Mouse (Mus musculus) T-helper 17 cell (primary cell): ENCODE measurements around the gene Rhbdl1.

Experiments
- in situ Hi-C, 2 experiments: fragments of 300-600 bp; cut with MboI, MseI; formaldehyde crosslinking; loops; 1 replicate in 1 of 2; 2 replicates in 1 of 2; pipeline ENCODE4 v1.15.1; 2025; ENCODE audit warnings: high pct_unique_total_duplicates in 2 of 2

Gene Rhbdl1

DNA sequence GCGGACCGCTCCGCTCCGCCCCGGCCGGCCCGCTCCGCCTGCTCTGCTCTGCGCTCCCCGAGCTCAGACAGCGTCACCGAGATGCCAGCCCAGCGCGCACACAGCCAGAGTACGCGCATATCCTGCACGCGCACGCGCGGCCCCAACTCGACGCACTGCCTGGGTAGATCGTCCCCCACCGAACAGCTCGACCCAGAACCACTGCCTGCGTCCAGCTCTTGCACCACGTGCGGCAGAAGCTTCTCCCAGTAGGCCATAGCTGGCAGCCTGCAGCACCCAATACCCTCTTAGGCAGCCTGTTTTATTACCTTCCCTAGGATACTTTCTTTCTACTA is at the start of gene Rhbdl1:
Gene Rhbdl1, minus strand, starts transcription at position 220 of the 335 bp plus-strand sequence.
- in situ Hi-C loops: no loop called here

DNA sequence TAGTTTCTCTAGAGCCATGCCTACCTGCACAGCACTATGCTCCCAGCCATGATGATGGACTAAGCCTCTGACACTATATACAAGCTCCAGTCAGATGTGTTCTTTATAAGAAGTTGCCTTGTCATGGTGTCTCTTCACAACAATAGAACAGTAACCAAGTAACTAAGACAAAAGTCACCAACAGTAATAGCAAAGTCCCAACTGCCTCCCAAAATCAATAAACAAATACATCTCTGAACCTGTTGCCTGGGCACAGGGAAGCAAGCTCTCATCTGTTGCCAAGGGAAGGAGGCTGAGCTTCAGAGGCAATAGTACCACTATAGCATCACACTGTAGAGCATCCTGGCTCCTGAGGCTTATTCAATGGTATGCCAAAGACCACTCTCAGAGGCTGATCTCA is 49.7 kb upstream of the Rhbdl1 start:
- in situ Hi-C loops: no loop called here

DNA sequence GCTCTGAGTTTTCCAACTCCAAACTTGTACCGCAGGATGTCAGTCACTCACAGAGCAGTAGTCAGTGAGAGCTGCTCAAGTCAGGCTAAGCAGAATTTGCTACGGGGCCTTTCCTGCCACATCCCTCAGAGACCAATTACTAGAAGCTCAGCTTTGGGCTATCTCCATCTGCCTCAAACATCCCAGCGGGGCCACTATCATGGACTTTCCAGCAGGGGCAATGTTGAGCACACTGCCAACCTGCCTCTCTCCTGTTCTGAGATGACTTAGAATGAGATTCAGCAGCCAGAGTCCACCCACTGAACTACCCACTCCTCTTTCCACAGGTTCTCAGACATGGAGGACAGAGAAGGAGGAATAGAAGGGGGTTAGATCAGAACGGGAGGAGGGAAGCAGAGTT is 48.5 kb upstream of the Rhbdl1 start:
- in situ Hi-C loops: no loop called here

DNA sequence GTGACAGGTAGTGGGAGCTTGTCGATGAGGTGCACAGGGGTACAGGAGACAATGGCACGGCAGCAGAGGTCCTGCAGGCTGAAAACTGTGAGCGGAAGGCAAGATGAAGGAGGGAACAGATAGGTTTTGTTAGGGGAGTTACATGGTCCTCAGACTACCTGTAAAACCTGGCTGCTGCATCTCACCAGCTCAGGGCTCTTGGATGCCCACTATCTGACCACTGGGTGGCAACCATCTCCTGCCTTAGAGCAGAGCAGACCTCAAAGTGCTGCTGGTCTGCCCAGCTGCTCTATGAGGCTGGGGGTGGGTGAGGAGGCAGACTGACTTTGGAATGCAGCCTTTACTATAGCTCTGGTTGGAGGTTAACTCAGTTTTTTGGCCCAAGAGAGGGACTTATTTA is 46.7 kb upstream of the Rhbdl1 start:
- in situ Hi-C loops: no loop called here

DNA sequence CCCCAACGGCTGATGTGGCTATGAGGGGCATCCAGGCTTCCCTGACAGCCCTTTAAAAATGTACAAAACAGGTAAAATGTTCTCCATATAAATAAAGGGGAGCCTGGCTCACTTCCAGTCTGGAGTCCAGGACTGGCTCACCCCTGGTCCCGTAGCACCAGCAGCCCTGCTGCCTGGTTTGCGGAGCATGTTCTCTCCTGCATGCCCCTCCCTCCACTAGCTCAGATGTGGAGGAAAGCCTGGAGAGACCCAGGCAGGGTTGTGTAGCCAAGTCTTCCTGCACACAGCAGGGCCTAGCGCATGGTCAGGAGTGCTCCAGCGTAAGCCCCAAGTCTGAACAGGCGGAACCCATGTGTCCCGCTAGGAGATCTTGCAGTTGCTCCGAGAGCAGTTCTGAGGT is 46.2 kb upstream of the Rhbdl1 start:
- in situ Hi-C loops: no loop called here

DNA sequence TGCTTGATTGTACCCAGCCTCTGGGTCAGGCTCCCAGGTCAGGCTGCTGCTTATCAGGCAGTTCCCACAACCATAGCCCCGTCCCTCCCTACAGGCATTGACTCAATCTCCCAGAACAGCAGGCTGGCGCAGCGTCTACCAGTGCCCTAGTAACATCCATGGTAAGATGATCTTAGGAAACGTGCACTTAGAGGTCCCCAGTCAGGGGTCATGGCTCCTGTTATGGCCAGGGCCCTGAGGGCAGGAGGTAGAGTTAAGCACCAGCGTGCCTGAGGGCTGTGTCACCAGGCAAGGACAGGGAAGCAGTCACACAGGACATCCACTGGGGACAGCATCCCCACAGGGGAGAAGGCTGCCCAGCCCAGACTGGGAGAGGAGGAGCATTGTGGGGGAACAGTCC is 45.2 kb upstream of the Rhbdl1 start:
- in situ Hi-C loops: no loop called here

DNA sequence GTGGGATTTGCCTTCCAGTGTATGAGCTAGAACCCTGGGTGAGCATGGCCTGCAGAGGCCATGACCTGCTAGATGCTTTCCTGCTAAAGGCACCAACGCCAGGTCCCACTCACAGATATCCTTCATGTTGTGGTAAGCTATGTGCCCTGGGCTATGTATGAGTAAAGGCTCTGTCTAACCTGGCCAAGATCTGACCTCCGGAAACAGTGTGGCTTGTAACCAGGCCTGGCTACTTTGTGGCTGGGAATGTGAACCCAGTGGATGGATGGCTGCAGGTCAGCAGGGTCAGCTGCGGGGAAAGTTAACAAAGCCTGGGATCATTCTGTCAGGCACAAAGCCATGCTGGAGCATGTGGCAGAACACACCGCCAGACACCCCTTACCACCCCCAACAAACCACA is 44.6 kb upstream of the Rhbdl1 start:
- in situ Hi-C loops: no loop called here

DNA sequence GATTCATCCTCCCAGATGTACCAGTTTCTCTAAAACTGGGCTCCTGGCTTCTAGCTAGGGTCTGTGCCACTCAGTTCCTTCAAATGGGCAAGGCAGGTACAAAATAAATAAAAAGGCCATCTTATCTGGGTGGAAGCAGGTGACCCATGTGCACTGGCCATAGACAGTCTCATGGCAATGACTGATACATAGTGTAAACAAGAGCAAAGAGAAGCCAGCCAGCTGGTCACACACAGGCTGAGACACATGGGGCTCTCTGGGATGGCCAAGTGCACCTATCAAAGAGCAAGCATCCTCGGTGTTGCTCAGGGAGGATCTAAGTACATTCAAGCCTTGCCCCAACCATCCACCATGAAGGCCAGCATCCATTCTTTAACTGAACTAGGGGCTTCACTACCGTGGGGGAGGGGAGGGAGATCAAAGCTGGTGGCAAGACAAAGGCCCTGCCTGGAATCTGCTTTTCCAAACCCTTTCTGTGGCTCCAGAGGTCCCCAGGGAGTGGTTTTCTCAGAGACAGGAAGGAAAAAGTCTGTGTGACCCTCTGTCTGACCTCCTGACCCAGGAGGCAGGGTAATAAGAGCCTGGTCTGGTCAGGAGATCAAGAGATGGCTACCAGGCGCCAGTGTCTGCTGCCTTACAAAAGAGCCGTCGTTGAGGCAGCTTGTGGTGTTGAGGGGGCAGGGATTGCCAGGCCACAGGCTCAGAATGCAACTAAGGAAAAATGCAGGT is 44.0 kb upstream of the Rhbdl1 start:
- in situ Hi-C loops: no loop called here

DNA sequence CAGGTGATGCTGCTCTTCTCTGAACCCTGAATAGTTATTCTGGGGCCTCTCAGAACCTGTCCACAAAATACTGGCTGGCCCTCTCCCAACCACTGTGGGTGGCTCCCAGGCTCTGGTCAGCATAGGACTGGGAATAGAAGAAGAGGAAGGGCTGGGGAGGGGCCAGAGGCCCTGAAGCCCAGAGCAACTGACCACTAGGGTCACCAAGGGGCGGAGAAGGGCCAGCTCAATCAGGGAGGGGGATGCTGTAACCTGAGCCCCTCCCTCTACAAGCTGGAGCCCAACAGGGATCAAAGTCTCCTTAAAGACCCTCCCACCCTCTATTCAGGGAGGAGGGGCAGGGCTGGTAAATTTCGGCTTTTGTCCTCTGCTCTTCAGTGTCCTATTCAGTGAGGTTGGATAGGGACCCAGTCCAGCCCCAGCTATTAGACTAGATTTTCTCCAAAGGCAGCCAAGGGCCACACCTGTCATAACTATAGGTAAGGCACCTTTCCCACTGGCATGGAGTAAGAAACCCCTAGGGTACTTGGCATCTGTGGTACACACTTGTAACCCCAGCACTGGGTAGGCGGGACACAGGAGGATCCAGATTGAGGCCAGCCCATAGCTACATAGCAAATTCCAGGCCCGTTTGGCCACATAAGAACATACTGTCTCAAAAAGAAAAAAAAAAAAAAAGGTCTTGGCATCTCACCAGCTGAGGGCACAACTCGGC is 43.3 kb upstream of the Rhbdl1 start, which contains the start of gene Wfikkn1:
Gene Wfikkn1, minus strand, starts transcription at position 663 of the 715 bp plus-strand sequence.
- in situ Hi-C loops: no loop called here

DNA sequence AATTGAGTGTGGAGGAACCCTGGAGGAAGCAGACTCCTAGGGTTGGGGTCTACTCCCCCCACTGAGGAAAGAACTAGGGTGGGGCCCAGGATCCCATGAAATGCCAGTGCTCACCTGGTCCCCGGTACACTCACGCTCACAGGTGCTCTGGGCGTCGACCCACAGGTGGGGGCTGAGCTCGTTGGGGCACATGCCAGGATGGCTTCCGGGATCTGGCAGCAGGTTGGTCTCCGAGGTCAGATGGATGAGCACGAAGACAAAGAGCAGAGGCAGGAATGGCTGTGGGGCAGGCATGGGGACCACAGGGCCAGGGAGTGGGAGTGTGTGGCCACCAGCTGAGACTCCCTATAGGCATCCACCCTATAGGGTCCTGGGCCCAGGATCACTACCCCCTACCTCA is 42.7 kb upstream of the Rhbdl1 start:
- in situ Hi-C loops: no loop called here

DNA sequence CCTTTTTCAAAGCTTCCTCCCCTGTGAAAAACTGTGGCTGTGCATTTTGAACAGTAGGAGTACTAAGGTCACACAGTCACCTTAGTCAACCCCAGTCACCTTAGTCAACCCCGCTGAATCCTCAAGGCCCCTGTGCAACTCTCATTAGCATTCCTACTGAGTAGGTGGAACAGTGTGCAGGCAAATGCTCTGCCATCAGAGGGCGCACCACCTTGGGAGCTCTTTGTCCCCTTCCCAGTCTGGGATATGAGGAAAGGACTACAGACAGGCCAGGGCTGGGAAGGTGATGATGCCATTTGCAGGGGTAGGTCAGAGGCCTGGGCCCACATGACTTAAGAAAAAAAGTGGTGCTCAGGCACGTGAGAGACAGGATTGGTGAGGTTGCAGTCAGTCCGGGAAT is 42.2 kb upstream of the Rhbdl1 start:
- in situ Hi-C loops: no loop called here

DNA sequence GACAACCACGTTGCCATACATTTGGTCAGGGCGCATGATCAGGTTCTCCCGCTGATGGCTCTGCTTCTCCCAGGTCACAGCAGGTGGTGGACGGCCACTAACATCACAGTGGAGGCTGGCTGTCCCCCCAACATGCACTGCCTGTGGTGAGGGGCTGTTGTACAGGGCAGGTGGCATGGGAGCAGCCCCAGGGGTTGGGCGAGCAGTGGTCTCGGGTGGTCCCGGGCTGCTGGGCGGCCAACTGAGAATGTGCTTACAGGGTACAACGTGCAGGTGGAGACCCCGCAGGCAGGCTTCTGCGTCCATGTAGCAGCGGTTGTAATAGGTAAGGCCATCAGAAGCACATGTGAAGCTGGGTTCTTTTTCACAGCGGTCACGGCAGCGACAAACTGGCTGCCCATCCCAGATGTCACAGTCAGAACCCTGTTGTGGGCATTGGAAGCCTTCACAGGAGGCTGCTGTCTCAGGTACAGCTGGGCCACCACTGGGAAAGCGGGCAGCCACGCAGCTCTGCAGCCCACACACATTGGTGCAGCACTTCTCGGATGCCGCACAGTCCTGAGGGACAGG is 41.6 kb upstream of the Rhbdl1 start:
- in situ Hi-C loops: no loop called here

DNA sequence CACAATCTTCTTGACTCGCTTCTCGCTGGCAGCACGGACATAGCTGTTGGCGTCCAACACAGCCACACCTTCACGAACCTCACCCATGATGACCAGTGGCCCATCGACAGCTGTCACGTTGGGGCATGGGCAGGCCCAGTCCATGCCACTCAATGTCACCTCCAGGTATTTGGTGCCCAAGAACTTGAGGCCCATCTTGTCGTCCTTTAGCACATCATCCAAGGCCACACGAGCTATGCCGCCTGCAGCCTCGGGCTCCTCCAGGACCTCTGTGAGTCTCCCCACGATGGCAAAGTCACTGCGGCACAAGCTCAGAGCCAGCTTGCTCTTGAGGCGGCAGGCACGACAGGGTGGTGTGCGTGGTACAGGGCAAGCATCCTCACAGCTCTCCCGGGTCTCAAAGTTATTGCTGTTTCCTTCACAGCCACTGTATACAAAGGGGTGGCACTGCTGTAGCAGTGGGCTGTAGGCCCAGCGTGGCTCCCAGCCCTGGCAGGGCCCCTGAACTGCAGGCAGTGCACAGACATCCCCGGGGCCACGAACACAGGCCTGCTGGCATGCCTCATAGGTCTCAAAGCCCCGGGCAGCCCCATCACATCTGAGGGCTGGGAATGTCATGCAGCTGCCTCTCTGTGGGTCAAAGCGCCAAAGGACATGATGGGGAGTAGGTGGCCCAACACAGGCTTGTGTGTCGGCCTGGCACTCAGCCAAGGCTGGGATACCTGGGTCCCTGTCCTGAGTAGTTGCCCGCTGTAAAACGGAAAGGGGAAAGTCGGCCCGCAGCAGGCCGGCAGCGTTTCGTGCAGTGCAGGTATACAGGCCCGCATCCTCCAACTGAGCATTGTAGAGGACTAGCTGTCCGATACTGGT is 40.9 kb upstream of the Rhbdl1 start:
- in situ Hi-C loops: no loop called here

DNA sequence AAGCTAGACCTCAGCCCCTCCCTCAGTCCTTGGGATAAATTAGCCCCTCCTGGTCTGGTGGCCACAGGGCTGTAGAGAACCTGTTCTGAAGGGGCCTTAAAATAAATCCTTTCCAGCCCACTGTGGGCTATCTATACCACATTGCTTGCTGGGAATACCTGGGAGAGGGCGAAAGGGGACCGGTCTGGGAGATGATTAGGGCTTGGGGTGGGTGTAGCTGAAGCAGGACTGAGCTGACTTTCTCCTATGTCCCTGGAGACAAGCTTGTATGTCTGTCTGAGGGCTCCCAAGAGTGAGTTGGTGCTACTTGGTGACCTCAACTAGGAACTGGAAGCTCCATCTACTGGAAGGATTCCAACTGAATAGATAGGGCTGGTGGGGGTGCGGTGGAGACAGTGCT is 39.9 kb upstream of the Rhbdl1 start:
- in situ Hi-C loops: no loop called here

DNA sequence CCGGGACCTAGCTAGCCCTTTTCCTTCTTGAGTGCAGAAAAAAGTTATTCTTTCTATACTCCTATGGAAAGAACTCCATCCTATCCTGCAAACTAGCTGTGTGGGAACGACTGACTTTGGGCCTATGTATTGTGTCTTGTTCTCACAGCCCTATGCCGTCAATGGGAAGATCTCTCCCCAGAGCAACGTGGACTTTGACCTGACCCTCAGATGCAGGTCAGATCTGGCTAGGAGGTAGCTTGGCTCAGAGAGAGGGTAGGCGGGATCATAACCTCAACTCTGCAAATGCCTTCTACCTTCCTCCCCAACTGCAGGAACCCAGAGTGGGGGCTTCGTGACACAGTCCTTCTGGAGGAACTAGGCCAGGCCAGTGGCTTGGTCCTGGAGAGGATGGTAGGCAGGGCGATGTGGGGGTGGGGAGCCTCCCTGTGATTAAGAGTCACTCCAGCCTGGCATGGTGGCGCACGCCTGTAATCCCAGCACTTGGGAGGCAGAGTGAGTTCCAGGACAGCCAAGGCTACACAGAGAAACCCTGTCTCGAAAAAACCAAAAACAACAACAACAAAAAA is 39.3 kb upstream of the Rhbdl1 start:
- in situ Hi-C loops: no loop called here

DNA sequence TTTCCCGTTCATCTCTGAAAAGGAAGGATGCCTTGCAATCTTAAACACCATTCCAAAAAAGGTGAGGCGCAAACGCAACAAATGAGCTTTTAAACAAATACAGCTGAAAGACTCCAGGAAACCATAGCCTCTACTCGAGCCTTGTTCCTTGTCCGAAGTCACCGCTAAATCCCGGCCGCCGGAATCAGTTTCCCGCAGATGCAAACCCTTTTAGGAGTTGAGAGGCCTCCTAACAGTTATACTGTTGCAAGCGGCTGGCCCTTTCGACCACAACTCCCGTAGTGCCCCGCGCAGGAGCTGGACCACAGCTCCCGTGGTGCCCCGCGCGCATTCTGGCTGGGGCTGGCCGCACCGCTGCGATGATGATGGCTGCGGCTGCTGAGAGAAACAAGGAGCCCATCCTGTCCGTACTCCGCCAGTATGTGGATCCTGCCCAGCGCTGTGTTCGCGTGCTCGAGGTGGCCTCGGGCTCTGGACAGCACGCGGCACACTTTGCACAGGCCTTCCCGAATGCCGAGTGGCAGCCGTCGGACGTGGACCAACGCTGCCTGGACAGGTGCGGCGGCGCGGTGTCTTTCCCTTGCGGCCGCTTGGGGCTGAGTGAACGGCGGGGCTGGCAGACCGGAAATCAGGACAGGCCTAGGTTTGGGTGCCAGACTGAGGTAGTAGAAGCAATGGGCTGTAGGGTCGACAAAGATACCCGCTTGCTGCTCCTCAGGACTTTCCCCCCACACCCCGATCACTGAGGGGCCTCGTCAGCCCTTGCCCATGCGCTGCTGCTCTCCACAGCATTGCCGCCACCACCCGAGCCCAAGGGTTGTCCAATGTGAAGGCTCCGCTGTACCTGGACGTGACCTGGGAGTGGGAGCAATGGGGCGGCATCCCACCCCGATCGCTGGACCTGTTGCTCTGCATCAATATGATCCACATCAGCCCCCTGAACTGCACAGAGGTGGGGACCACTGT is 38.4 kb upstream of the Rhbdl1 start:
- in situ Hi-C loops: no loop called here

DNA sequence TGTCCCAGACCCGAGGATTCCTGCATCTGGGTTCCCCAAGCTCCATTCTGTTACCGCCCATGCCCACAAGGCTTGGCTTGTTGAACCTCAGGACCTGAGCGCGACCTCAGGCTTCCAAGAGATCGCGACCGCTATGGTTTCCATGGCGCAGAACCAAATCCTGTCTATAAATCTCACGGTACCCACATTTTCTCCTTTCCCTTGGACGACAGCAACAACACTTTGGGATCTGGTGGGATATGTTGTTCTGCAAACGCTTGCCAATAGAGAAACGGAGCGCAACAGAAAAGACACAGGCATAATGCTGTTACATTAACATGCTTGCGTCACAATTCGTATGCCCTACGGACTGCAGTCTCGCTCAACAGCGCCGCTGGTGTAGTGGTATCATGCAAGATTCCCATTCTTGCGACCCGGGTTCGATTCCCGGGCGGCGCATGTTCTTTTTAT is 37.7 kb upstream of the Rhbdl1 start, which contains the start of gene Mettl26:
Gene Mettl26, plus strand, starts transcription at position 354 of the 450 bp plus-strand sequence.
- in situ Hi-C loops: no loop called here

DNA sequence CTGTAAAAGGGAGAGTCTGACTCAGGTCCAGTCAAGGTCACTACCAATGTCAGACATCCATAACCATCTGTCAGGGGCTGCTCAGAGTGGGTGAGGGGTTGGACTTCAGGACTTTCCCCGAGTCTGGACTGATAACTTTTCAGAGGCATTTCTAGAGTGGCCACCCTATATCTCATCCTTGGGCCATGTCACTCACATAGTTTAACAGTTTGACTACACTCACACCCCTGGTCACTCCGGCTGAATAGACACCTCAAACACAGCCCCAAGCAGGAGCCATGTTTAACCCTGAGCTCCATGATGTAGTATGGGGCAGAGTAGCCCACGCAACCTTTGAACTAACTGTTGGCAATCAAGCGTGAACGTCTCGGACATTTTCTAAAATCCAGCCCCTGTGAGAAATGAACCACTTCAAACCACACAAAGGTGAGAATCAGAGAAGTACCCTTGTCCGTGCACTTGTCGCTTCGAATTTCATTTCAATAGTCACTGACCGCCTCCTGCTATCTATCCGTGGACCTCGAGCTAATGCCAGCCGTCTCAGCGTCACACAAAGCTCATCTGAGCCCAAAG is 37.1 kb upstream of the Rhbdl1 start:
- in situ Hi-C loops: no loop called here

DNA sequence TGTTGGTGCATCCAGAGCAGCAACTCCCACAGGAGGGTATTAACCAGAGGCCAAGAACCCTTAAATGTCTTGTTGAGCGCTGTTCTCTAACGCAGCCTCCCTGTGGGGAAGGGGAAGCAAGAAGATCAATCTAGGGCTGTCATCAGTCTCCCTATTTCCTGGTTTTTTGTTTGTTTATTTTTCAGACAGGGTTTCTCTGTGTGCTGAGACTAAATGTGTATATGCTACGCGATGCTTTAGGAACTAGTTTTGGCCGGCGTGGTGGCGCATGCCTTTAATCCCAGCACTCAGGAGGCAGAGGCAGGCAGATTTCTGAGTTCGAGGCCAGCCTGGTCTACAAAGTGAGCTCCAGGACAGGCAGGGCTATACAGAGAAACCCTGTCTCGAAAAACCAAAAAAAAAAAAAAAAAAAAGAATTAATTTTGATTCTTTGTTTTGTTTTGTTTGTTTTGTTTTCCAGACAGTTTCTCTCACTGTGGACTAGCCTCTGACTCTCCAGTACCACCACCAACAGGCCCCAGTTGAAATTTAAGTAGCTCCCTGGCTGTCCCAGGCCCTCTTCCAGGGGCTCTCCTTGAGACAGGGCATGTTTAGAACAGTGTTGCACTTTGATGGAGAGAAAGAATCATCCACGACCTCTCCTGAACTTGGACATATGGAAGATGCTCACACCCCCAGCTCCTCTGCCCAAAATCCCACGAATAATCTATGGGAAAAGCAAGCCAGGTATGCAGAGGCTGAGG is 36.5 kb upstream of the Rhbdl1 start:
- in situ Hi-C loops: no loop called here
